Mouse (Mus musculus): ENCODE results near the gene Wdr4. TPM values are rescaled to one million over a fixed set of nuclear protein-coding genes. Genes with fewer than 3 reads are reported as not detected.
A peak's percentile ranks its signal among the peaks of the same experiment; 100 is the strongest.

Gene Wdr4
- polyA plus RNA-seq, 1 experiment from 2014 or later = 35.2 TPM

GRCm38 (mm10) chr17:31454056-31454455, 65.7 kb downstream of the Wdr4 start:
- no peak overlapping the region for H3K4me3 ChIP-seq
- H3K27me3 ChIP-seq = no peaks in the 10 kb centered on the region
- H3K27ac ChIP-seq = peak overlapping the region; percentile 64
- no peak overlapping the region for H3K9ac ChIP-seq
- peaks cover 19% of the 10 kb centered on the region for H3K36me3 ChIP-seq
- no peaks in the 10 kb centered on the region for H3K9me3 ChIP-seq
- no peak for ATAC-seq (ENCODE audit: insufficient number of reproducible peaks, low FRiP score, low TSS enrichment, low read depth)
- peaks cover 25% of the 10 kb centered on the region for H3K4me1 ChIP-seq
- no peak overlapping the region for H3K4me2 ChIP-seq
- 83% methylated on average over 9 of the region's 9 CpGs for WGBS

GRCm38 (mm10) chr17:31453476-31453875, 66.3 kb downstream of the Wdr4 start:
- Histone ChIP-seq H3K36me3 (peaks cover 19% of the 10 kb centered on the region), H3K4me2 (no peak overlapping the region), H3K4me3 (no peak overlapping the region), H3K9ac (no peak overlapping the region), H3K27me3 (no peaks in the 10 kb centered on the region), H3K27ac (peak overlapping the region; percentile 64), H3K4me1 (peaks cover 25% of the 10 kb centered on the region), H3K9me3 (no peaks in the 10 kb centered on the region)
- WGBS = 48% methylated on average over 3 of the region's 3 CpGs
- ATAC-seq (ENCODE audit: insufficient number of reproducible peaks, low FRiP score, low TSS enrichment, low read depth) = no peak

GRCm38 (mm10) chr17:31452816-31453215, 67.0 kb downstream of the Wdr4 start:
- H3K9ac ChIP-seq = no peak overlapping the region
- ATAC-seq (ENCODE audit: insufficient number of reproducible peaks, low FRiP score, low TSS enrichment, low read depth) = no peak
- H3K4me3 ChIP-seq = no peak overlapping the region
- no peak overlapping the region for H3K4me2 ChIP-seq
- no peaks in the 10 kb centered on the region for H3K9me3 ChIP-seq
- H3K4me1 ChIP-seq = peaks cover 25% of the 10 kb centered on the region
- WGBS = 76% methylated on average over 2 of the region's 2 CpGs
- peaks cover 18% of the 10 kb centered on the region for H3K36me3 ChIP-seq
- no peaks in the 10 kb centered on the region for H3K27me3 ChIP-seq
- peak overlapping the region; percentile 64; the same call in 1 of the 2 replicates for H3K27ac ChIP-seq

- H3K4me1 ChIP-seq = peaks cover 25% of the 10 kb centered on the region
- no peak overlapping the region for H3K4me3 ChIP-seq
- 42% methylated on average over 8 of the region's 8 CpGs for WGBS
- ATAC-seq (ENCODE audit: insufficient number of reproducible peaks, low FRiP score, low TSS enrichment, low read depth) = no peak
- no peaks in the 10 kb centered on the region for H3K27me3 ChIP-seq
- H3K4me2 ChIP-seq = no peak overlapping the region
- no peaks in the 10 kb centered on the region for H3K9me3 ChIP-seq
- H3K36me3 ChIP-seq = peaks cover 13% of the 10 kb centered on the region; the same call in 1 of the 2 replicates
- no peak overlapping the region for H3K9ac ChIP-seq
- peak overlapping the region; percentile 61; the same call in 1 of the 2 replicates for H3K27ac ChIP-seq
These were observed 68.5 kb downstream of the Wdr4 start for GRCm38 (mm10) chr17:31451179-31451708.

- Histone ChIP-seq H3K27me3 (no peaks in the 10 kb centered on the region), H3K9ac (no peak overlapping the region), H3K4me1 (peaks cover 28% of the 10 kb centered on the region), H3K27ac (no peak overlapping the region), H3K4me2 (no peak overlapping the region), H3K9me3 (no peaks in the 10 kb centered on the region), H3K36me3 (peaks cover 6% of the 10 kb centered on the region; the same call in 1 of the 2 replicates), H3K4me3 (no peak overlapping the region)
- ATAC-seq (ENCODE audit: insufficient number of reproducible peaks, low FRiP score, low TSS enrichment, low read depth) = 0 out of 2 replicates have a peak, but pooled peaks have one; percentile 11
- WGBS = 77% methylated on average over 3 of the region's 3 CpGs
These were observed 69.6 kb downstream of the Wdr4 start for GRCm38 (mm10) chr17:31450206-31450605.

- Histone ChIP-seq H3K27me3 (no peaks in the 10 kb centered on the region), H3K4me2 (no peak overlapping the region), H3K36me3 (0 out of 2 replicates have a peak, but pooled peaks cover 4% of the 10 kb centered on the region), H3K27ac (no peak overlapping the region), H3K4me1 (peaks cover 41% of the 10 kb centered on the region), H3K4me3 (no peak overlapping the region), H3K9me3 (no peaks in the 10 kb centered on the region), H3K9ac (no peak overlapping the region)
- WGBS = 69% methylated on average over 1 of the region's 1 CpGs
- ATAC-seq (ENCODE audit: insufficient number of reproducible peaks, low FRiP score, low TSS enrichment, low read depth) = no peak
These were observed 71.3 kb downstream of the Wdr4 start for GRCm38 (mm10) chr17:31448519-31448918.

GRCm38 (mm10) chr17:31447766-31448165, 72.0 kb downstream of the Wdr4 start:
- 56% methylated on average over 5 of the region's 5 CpGs for WGBS
- H3K4me1 ChIP-seq = peaks cover 43% of the 10 kb centered on the region

GRCm38 (mm10) chr17:31445061-31445731, 74.6 kb downstream of the Wdr4 start:
- no peak for ATAC-seq (ENCODE audit: insufficient number of reproducible peaks, low FRiP score, low TSS enrichment, low read depth)
- peaks cover 36% of the 10 kb centered on the region for H3K4me1 ChIP-seq
- no peaks in the 10 kb centered on the region for H3K9me3 ChIP-seq
- no peak overlapping the region; the same call in 1 of the 2 replicates for H3K27ac ChIP-seq
- H3K4me3 ChIP-seq = no peak overlapping the region
- H3K36me3 ChIP-seq = 0 out of 2 replicates have a peak, but pooled peaks cover 4% of the 10 kb centered on the region
- WGBS = 17% methylated on average over 7 of the region's 7 CpGs
- H3K27me3 ChIP-seq = no peaks in the 10 kb centered on the region
- no peak overlapping the region for H3K9ac ChIP-seq
- H3K4me2 ChIP-seq = no peak overlapping the region

More at GRCm38 (mm10) chr17:31447766-31448165, 72.0 kb downstream of the Wdr4 start:
- Histone ChIP-seq H3K4me3 (no peak overlapping the region), H3K9ac (no peak overlapping the region), H3K27ac (no peak overlapping the region), H3K4me2 (no peak overlapping the region), H3K9me3 (no peaks in the 10 kb centered on the region), H3K36me3 (0 out of 2 replicates have a peak, but pooled peaks cover 4% of the 10 kb centered on the region), H3K27me3 (no peaks in the 10 kb centered on the region)
- ATAC-seq (ENCODE audit: insufficient number of reproducible peaks, low FRiP score, low TSS enrichment, low read depth) = no peak

Small RNA genes lying within 50 kb of the gene (microRNA-seq; reads per million reads assigned to microRNA genes)
- gene Gm24970 = not detected

Other genes starting within 250 kb of the Wdr4 start
- gene Rsph1, start 242.6 kb downstream of the Wdr4 start, polyA plus RNA-seq (2015; fragmentation: Nextera tagmentation; extraction: Ambion mirVana) = 0.57 and 0.70 TPM in 2 replicates
- 3.3 and 4.0 TPM in 2 replicates for gene Slc37a1, start 233.2 kb downstream of the Wdr4 start, polyA plus RNA-seq (2015; fragmentation: Nextera tagmentation; extraction: Ambion mirVana)
- 23.4 and 23.9 TPM in 2 replicates for gene Pde9a, start 133.8 kb downstream of the Wdr4 start, polyA plus RNA-seq (2015; fragmentation: Nextera tagmentation; extraction: Ambion mirVana)
- gene Ndufv3, start 135 bp upstream of the Wdr4 start, polyA plus RNA-seq (2015; fragmentation: Nextera tagmentation; extraction: Ambion mirVana) = 251 and 280 TPM in 2 replicates
- 30.8 and 32.2 TPM in 2 replicates for gene Pknox1, start 44.8 kb upstream of the Wdr4 start, polyA plus RNA-seq (2015; fragmentation: Nextera tagmentation; extraction: Ambion mirVana)
- gene Cbs, start 117.3 kb upstream of the Wdr4 start, polyA plus RNA-seq (2015; fragmentation: Nextera tagmentation; extraction: Ambion mirVana) = 6.2 and 7.5 TPM in 2 replicates
- gene U2af1, start 138.9 kb upstream of the Wdr4 start, polyA plus RNA-seq (2015; fragmentation: Nextera tagmentation; extraction: Ambion mirVana) = 283 and 297 TPM in 2 replicates
- 0.77 and 1.1 TPM in 2 replicates for gene Cryaa, start 157.8 kb upstream of the Wdr4 start, polyA plus RNA-seq (2015; fragmentation: Nextera tagmentation; extraction: Ambion mirVana)